Mouse (Mus musculus) liver, adult (tissue): ENCODE data around the gene Atrip.

Experiments used
- GATA4 ChIP-seq: IDR thresholded peaks from 2 replicates; pipeline ENCODE4 v1.6.1; 2014; ENCODE audit warnings: mild to moderate bottlenecking, low read length; ENCODE audit not compliant: insufficient replicate concordance

Gene Atrip

GRCm38 (mm10) chr9:109104083-109104482, 30.2 kb upstream of the Atrip start:
- no peak for TF ChIP-seq GATA4

DNA sequence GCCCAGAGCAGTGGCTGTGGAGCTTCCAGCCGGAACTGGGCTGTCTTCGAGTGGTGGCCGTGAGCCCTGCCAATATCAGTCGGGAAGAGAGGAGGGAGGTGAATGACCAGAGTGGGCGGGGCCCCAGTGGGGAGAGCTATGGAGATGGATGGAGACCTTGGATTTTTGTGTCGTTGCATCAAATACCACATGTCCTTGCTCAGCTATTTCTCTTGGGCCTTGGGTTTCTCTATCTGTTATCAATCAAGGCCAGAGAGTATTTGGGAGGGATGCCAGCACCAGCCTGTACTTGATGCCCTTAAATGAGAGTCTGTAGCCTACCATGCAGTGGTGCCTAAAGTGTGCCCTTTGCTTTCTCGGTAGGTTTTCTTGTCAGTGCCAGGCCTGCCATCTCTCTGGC, 29.3 kb upstream of the Atrip start:
- no peak for TF ChIP-seq GATA4

DNA sequence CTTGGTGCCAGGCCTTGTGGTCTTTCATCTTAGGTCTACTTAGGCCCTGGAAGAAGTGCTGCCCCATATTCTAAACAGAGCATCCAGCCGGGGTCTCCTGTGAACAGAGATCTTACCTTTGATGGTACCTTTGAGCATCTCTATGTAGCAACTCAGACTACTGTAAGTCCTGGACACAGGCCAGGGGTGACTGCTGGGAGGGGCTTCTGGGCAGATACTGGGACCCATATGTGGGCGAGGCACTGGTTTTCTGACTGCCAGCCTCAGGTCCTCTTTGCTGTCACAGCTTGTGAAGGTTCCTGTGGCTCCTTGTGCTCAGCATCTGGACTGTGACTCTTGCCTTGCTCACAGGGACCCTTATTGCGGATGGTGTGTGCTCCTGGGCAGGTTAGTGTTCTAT, 28.6 kb upstream of the Atrip start:
- no peak for TF ChIP-seq GATA4

GRCm38 (mm10) chr9:109101933-109102445, 28.1 kb upstream of the Atrip start:
- TF ChIP-seq GATA4, result no peak

- TF ChIP-seq GATA4, result no peak
These were observed 26.5 kb upstream of the Atrip start for GRCm38 (mm10) chr9:109100307-109100928.

DNA sequence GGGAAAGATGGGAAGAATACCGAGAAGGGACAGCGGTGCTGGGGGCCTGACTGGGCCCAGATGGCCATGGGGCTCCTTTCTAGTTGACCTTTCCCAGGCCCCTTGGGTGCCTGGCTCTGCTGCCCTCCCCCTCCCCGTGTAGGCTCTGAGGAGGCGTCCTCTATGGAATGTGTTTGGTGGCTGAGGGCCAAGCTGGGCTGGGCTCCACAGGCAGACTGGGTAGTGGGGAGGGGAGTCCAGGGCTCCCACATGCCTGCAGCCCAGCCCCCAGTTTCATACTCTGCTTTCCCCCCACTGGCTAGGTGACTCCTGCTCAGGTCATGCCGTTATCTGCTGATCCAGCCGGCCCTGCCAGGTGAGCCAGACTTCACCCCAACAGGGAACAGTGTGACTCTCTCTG, 25.0 kb upstream of the Atrip start:
- no peak for TF ChIP-seq GATA4

DNA sequence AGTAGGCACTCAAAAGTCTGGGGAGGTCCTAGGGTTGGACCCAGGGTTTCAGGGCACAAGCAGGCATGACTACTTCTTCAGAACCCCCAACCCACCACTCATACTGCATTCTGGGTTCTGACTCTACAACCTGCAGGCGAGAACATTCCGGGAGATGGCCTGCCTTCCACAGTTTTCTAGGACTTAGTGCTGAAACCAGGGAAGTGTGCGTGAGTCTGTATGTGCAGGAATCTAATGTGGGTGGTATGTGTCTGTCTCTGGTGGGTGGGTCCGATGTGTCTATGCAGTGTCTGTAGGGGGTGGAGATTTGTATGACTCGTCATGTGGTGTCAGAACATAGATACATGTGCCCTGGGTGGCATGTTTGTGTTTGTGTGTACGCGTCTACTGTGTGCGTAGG, 24.4 kb upstream of the Atrip start:
- TF ChIP-seq GATA4, result no peak

DNA sequence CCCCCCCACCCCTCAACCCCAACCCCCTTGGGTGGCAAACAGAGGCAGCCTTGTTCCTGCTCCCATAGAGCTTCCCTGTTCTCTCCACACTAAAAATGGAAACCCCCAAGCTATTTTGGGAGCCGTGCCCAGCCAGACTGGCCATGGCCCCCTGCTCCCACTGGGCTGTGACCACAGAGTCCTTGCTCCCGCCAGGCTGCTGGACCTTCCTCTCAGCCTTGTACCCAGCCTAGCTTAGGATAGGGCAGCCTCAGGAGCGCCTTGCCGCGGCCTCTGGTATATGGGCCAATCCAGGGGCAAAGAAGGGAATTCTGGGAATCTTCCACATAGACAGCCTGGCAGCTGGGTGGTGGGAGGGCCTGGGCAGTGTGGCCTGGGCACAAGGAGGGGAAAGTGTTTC, 23.9 kb upstream of the Atrip start:
- TF ChIP-seq GATA4, result no peak

DNA sequence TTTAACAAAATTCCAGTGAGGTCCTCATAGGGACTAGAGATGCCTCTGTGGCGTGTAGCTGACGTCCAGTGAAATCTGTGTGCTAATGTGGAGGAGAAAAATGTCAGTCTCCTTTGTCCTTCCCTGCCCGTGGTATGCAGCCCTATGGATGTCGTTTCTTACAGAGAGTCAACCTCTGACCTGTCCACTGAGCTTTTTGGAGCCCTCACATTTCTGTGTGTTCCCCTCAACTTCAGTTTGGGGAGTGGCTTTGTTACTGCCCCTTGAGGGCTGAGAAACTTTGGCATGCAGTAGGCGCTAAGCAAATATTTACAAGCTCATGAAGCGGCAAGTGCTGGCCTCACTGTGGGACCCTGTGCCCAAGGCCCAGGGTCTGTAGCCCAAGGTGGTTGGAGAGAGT, 23.4 kb upstream of the Atrip start:
- TF ChIP-seq GATA4, result no peak

- no peak for TF ChIP-seq GATA4
These were observed 22.9 kb upstream of the Atrip start for GRCm38 (mm10) chr9:109096856-109097255.

DNA sequence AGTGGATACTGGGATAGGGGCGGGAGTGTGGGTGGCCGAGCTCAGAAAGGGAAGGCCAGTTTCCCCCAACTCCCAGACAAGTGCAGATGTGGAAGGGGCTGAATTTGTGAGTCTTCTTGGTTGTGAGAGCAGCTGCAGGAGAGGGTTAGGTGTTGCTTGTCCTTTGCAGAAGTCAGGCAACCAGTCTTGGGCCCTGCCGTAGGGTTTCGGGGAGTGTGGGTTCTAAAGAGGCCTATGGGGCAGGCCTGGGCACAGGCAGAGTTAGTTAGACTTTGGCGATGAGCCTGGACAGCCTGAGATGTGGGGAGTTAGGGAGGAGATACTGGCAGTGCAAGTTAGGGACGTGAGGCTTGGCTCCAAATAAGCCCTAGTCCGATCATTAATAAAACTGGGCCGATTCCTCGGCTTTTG, 22.3 kb upstream of the Atrip start:
- TF ChIP-seq GATA4, result no peak

DNA sequence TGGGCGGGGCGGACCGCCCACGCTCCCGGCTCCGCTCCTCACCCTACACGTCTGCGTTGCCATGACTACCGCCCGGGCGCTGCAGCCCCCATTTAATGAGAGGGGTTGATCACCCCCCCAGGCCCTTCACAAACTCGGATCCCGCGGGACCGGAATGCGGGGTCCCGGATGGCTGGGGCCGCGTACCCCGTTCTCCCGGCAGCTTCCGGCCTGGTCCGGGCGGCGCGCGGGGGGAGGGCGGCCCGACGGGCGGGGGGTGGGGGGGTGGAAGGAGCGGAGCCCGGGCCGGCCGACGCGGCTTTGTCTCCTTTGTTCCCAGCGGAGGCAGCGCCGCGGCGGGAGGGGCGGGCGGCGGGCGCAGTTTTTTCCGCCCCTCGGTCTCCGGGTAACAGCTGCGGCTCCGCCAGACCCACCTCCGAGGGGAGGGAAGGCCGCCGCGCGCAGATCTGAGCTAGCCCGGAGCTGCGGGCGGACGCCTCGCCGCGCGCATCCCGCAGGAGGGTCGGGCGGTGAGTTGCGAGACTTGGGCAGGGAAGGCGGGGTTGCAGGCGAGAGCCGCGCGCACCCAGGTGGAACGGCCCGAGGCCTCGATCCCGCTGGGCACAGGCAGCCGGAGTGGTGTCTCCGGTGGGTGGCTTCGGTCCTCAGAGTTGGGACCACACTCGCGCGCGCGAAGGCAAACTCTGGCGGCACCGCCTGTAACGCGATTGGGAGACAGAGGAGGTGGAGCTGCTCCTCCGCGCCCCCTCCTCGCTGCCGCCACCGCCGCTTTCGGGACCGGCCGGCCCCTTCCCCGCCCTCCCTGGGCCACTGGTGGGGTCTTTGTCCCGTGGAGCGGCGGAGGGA, 21.4 kb upstream of the Atrip start, which contains the start of gene Plxnb1:
Plxnb1 (plus strand) TSS at position 253 of the 846 bp plus-strand sequence.
- no peak for TF ChIP-seq GATA4

- no peak for TF ChIP-seq GATA4
These were observed 20.7 kb upstream of the Atrip start for GRCm38 (mm10) chr9:109094553-109095136.

GRCm38 (mm10) chr9:109093786-109094552, 20.0 kb upstream of the Atrip start:
- no peak for TF ChIP-seq GATA4

DNA sequence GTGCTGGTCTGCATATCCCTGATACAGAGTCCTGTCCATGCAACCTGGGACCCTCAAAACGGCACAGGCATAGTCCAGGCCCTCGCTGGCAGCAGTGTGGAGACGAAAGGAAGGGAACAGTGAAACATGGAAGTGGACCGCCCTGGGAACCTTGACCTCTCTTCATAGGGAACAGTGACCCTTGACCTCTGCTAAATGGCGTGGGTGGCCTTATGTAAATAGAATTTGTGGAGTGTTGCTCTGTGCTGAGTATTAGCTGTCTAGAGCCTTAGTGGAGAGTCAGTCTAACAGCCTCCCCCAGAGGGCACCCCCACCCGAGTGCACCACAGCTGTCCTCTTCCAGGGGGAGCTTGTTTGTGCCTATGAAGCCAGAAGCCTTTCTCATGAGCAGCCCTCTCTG, 18.9 kb upstream of the Atrip start:
- TF ChIP-seq GATA4, result no peak
